Mouse (Mus musculus) cortical plate, adult 2 months (tissue): ENCODE measurements at regions not wholly inside any gene's neighbourhood (a gene's known extent, or its start where the extent isn't known, plus 50 kb on each side); places are given as distances from the start of the nearest gene placed in this dataset.

Experiments
- H3K27ac ChIP-seq: fragments of 200-500 bp; 2 replicates; pipeline ENCODE4 v1.5.1; 2012; ENCODE audit warnings: low read length, control low read depth, inconsistent platforms; ENCODE audit not compliant: insufficient read depth
- H3K4me1 ChIP-seq: fragments of 200-500 bp; 2 replicates; pipeline ENCODE4 v1.6.1; 2011; ENCODE audit warnings: low read length; ENCODE audit not compliant: control insufficient read depth, insufficient read depth
- H3K4me3 ChIP-seq: fragments of 200-500 bp; 2 replicates; pipeline ENCODE4 v1.5.1; 2011; ENCODE audit warnings: mild to moderate bottlenecking, low read length, control low read depth; ENCODE audit not compliant: insufficient read depth
- CTCF ChIP-seq: fragments of 200-500 bp; IDR thresholded peaks from 2 replicates; pipeline ENCODE4 v1.5.1; 2011; ENCODE audit warnings: mild to moderate bottlenecking, control low read depth, low read length; ENCODE audit not compliant: insufficient read depth; ENCODE audit errors: extremely low read depth
- POLR2A ChIP-seq: fragments of 200-500 bp; IDR thresholded peaks from 2 replicates; pipeline ENCODE4 v1.6.1; 2011; ENCODE audit warnings: mild to moderate bottlenecking, low read length, control low read depth; ENCODE audit not compliant: insufficient read depth; ENCODE audit errors: extremely low read depth

GRCm38 (mm10) chr5:129387301-129387700, 113.7 kb upstream of the Sfswap start:
- H3K4me1 ChIP-seq, result 0 out of 2 replicates have a peak, but pooled peaks cover 1% of the 10 kb centered on the region
- no peak overlapping the region; the same call in 1 of the 2 replicates for H3K27ac ChIP-seq
- no peak for TF ChIP-seq POLR2A
- no peak for TF ChIP-seq CTCF
- no peak overlapping the region for H3K4me3 ChIP-seq

GRCm38 (mm10) chr5:129390921-129391371, 110.1 kb upstream of the Sfswap start:
- H3K4me3 ChIP-seq, result no peak overlapping the region
- no peak overlapping the region for H3K27ac ChIP-seq
- TF ChIP-seq CTCF, result no peak
- no peak for TF ChIP-seq POLR2A

GRCm38 (mm10) chr5:129393150-129393549, 107.9 kb upstream of the Sfswap start:
- Histone ChIP-seq H3K4me1 (peaks cover 6% of the 10 kb centered on the region; the same call in 1 of the 2 replicates), H3K27ac (no peak overlapping the region), H3K4me3 (no peak overlapping the region)
- TF ChIP-seq POLR2A (no peak), CTCF (no peak)

More at GRCm38 (mm10) chr5:129390921-129391371, 110.1 kb upstream of the Sfswap start:
- H3K4me1 ChIP-seq, result peaks cover 7% of the 10 kb centered on the region; the same call in 1 of the 2 replicates

GRCm38 (mm10) chr5:129393606-129394255, 107.3 kb upstream of the Sfswap start:
- Histone ChIP-seq H3K27ac (no peak overlapping the region), H3K4me3 (no peak overlapping the region)
- TF ChIP-seq POLR2A (no peak), CTCF (no peak)

GRCm38 (mm10) chr5:129394416-129394815, 106.6 kb upstream of the Sfswap start:
- H3K27ac ChIP-seq, result no peak overlapping the region
- peaks cover 6% of the 10 kb centered on the region; the same call in 1 of the 2 replicates for H3K4me1 ChIP-seq
- TF ChIP-seq POLR2A (no peak), CTCF (no peak)
- H3K4me3 ChIP-seq, result no peak overlapping the region

More at GRCm38 (mm10) chr5:129393606-129394255, 107.3 kb upstream of the Sfswap start:
- H3K4me1 ChIP-seq, result peaks cover 6% of the 10 kb centered on the region; the same call in 1 of the 2 replicates

GRCm38 (mm10) chr5:129397311-129397710, 103.7 kb upstream of the Sfswap start:
- TF ChIP-seq POLR2A (no peak), CTCF (no peak)
- H3K27ac ChIP-seq, result no peak overlapping the region
- peaks cover 6% of the 10 kb centered on the region; the same call in 1 of the 2 replicates for H3K4me1 ChIP-seq
- no peak overlapping the region for H3K4me3 ChIP-seq

- no peak overlapping the region for H3K4me3 ChIP-seq
- H3K27ac ChIP-seq, result no peak overlapping the region
- no peak for TF ChIP-seq POLR2A
- no peaks in the 10 kb centered on the region for H3K4me1 ChIP-seq
Observed at GRCm38 (mm10) chr5:129406259-129406658, 94.8 kb upstream of the Sfswap start.

GRCm38 (mm10) chr5:129409440-129410004, 91.5 kb upstream of the Sfswap start:
- TF ChIP-seq CTCF (no peak), POLR2A (no peak)
- Histone ChIP-seq H3K4me3 (no peak overlapping the region), H3K4me1 (no peaks in the 10 kb centered on the region), H3K27ac (no peak overlapping the region)

- Histone ChIP-seq H3K4me1 (peaks cover 2% of the 10 kb centered on the region; the same call in 1 of the 2 replicates), H3K4me3 (no peak overlapping the region), H3K27ac (no peak overlapping the region)
- TF ChIP-seq POLR2A (no peak), CTCF (no peak)
Observed at GRCm38 (mm10) chr5:129412161-129412560, 88.9 kb upstream of the Sfswap start.
